Mouse (Mus musculus) cerebellum, postnatal 10 days (tissue): ENCODE measurements around the gene Gm21976.

Experiments
- DNase-seq, 2 experiments: peaks; one replicate each; pipeline ENCODE4 v3.0.0; 2021; ENCODE audit warnings: mixed read lengths in 2 of 2

Gene Gm21976

DNA sequence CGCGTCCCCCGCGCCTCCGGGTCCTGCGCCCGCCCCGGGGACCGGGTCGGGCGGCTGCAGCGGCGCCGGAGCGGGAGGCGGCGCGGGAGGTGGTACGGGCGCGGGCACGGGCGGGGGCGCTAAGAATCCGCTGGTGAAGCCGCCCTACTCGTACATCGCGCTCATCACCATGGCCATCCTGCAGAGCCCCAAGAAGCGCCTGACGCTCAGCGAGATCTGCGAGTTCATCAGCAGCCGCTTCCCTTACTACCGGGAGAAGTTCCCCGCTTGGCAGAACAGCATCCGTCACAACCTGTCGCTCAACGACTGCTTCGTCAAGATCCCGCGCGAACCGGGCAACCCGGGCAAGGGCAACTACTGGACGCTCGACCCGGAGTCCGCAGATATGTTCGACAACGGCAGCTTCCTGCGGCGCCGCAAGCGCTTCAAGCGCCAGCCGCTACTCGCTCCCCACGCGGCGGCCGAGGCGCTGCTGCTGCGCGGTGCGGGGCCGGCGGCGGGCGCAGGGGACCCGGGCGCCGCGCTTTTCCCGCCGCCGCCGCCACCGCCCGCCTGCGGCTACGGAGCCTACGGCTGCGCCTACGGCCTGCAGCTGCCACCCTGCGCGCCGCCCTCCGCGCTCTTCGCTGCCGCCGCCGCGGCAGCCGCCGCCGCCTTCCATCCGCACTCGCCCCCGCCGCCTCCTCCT is 75.3 kb downstream of the Gm21976 start:
- DNase-seq, result peak in 1 of 2 experiments; percentile 46

DNA sequence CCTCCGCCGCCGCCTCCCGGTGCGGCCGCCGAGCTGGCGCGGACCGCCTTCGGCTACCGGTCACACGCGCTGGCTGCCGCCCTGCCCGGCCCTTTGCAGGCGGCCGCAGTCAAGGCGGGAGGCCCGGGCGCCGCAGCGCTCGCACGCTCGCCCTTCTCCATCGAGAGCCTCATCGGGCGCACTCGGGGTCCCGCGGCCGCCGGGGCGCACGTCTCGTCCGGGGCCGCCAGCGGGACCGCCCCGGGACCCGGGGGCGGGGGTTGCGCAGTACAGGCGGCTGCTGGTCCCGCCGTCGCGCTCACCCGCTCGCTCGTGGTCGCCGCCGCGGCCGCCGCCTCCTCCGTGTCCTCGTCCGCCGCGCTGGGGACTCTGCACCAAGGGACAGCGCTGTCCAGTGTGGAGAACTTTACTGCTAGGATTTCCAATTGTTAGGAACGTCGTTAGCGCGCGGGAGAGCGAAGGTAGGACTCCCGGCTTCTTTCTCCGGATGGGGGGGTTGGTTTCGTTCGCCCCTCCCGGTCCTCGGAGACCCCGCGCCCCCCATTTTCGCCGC is 75.9 kb downstream of the Gm21976 start:
- peak; percentile 35 to 48 for DNase-seq

DNA sequence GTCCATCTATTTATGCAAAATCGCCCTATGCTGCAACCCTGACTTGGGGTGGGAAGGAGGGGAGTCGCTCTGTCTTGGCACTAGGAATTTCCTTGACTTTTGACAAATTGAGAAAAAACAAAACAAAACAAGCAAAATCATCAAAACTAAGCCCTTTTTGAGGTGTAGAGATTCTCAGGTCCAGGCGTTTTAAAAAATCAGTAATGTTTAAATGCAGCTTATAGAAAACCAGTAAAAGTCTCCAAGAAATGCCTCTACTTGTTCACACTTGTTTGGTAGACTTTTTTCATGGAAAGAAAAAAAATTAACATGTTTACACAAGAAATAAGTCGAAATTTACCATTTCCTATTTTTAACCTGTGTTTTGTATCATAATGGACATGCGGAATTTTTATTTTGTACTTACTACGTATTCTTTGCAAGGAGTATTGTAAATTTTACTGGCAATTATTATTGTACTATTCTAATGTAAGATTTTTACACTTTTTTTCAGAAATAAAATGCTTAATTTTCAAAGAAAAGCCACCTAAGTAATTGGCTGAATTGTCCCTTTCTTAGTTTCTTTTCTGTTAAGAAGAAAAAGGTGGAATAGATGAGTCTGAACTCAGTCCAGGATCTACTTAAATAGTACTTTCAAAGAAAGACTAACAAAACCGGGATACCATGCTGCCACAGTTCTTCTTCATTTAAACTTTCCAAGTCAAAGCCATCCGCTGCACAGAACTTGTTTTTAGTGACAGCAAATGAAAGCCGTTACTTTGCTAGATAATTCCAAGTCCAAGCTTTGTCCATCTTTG is 76.7 kb downstream of the Gm21976 start:
- DNase-seq, result peak in 1 of 2 experiments; percentile 37
